Mouse (Mus musculus): ENCODE measurements around the gene Mobp. TPM values are rescaled to one million over a fixed set of nuclear protein-coding genes. Genes with fewer than 3 reads are reported as not detected.

The Mobp gene
- polyA plus RNA-seq, 1 experiment from 2014 or later = 0.08 TPM

DNA sequence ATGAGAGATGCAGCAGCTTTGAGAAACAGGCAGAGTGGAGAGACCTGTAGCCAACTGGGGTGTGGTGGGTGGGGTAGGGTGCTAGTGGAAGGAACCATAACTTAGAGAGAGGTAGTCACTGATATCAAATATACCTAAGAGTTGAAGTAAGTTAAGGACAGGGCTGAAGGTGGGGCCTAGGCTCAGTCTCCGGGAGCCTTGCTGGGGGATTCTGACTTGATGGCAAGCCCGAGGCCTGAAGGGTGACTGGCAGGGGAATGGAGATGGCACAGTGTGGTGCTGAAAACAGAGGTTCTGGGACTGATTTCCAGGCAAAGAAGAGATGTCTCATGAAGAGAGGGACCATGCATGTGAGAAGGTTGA, 34.7 kb upstream of the Mobp start:
- 92% methylated on average over 2 of the region's 2 CpGs for WGBS
- H3K9me3 ChIP-seq (ENCODE audit: control insufficient read depth, low read length) = no peaks in the 10 kb centered on the region
- DNase-seq (ENCODE audit: low spot score) = no peak
- H3K4me1 ChIP-seq (ENCODE audit: control insufficient read depth, insufficient read depth, low read length) = peaks cover 7% of the 10 kb centered on the region
- no peak overlapping the region for H3K4me2 ChIP-seq (ENCODE audit: low read depth, low read length)
- H3K27ac ChIP-seq (replicated peaks; ENCODE audit: low read depth, low read length) = no peak overlapping the region
- no peak overlapping the region for H3K9ac ChIP-seq (ENCODE audit: low read depth, low read length)
- no peak overlapping the region for H3K4me3 ChIP-seq (ENCODE audit: low read depth, low read length)
- peaks cover 26% of the 10 kb centered on the region for H3K36me3 ChIP-seq (ENCODE audit: control insufficient read depth, insufficient read depth, low read length)
- no peak for ATAC-seq (ENCODE audit: low read depth)
- H3K27me3 ChIP-seq (replicated peaks; ENCODE audit: control insufficient read depth, insufficient read depth, low read length) = no peaks in the 10 kb centered on the region

DNA sequence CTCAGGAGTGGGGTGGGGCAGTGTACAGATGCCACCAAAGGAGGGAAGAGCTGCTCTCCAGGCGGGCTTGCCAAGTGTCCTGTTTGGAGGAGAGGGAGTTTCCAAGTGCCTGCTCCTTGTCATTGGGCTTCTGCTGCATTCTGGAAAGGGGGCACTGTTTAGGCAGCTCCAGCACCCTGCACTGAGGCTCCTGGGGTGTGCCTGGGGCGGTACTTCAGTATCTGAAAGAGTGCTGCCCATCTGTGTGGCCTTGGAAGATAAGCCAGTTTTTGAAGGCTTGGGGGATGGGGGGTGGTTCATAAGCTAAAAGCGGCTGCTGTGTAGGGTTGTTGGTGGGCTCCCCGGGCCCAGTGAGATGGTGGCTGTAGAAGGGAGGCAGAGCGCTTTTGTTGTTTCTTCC, 33.9 kb upstream of the Mobp start:
- Histone ChIP-seq H3K4me1 (ENCODE audit: control insufficient read depth, insufficient read depth, low read length) (peaks cover 7% of the 10 kb centered on the region), H3K36me3 (ENCODE audit: control insufficient read depth, insufficient read depth, low read length) (peaks cover 31% of the 10 kb centered on the region), H3K27ac (replicated peaks; ENCODE audit: low read depth, low read length) (no peak overlapping the region), H3K9me3 (ENCODE audit: control insufficient read depth, low read length) (no peaks in the 10 kb centered on the region), H3K4me3 (ENCODE audit: low read depth, low read length) (no peak overlapping the region), H3K9ac (ENCODE audit: low read depth, low read length) (no peak overlapping the region), H3K27me3 (replicated peaks; ENCODE audit: control insufficient read depth, insufficient read depth, low read length) (no peaks in the 10 kb centered on the region), H3K4me2 (ENCODE audit: low read depth, low read length) (no peak overlapping the region)
- DNase-seq (ENCODE audit: low spot score) (no peak), ATAC-seq (ENCODE audit: low read depth) (no peak)
- WGBS = 83% methylated on average over 5 of the region's 5 CpGs

DNA sequence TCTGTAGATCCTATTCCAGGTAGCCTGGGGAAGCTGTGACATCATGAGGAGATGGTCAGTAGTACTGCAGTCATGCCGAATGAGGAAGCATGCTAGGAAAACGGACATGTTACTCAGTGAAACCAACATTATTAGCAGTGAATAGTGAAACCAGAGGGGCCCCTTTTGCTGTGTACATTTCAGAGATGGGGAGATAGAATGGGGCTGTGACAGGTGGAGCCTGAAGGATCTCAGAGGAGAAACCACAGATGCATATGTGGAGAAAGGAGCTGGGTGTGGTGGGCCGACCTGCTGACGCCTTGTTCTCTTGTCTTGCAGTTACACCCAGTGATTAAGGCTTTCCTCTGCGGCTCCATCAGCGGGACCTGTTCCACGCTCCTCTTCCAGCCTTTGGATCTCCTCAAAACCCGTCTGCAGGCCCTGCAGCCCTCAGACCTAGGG, 33.3 kb upstream of the Mobp start:
- Histone ChIP-seq H3K9ac (ENCODE audit: low read depth, low read length) (peak overlapping the region; percentile 6; the same call in 1 of the 2 replicates), H3K27me3 (replicated peaks; ENCODE audit: control insufficient read depth, insufficient read depth, low read length) (no peaks in the 10 kb centered on the region), H3K4me1 (ENCODE audit: control insufficient read depth, insufficient read depth, low read length) (peaks cover 3% of the 10 kb centered on the region), H3K9me3 (ENCODE audit: control insufficient read depth, low read length) (no peaks in the 10 kb centered on the region), H3K27ac (replicated peaks; ENCODE audit: low read depth, low read length) (no peak overlapping the region), H3K36me3 (ENCODE audit: control insufficient read depth, insufficient read depth, low read length) (peaks cover 37% of the 10 kb centered on the region), H3K4me3 (ENCODE audit: low read depth, low read length) (no peak overlapping the region), H3K4me2 (ENCODE audit: low read depth, low read length) (no peak overlapping the region)
- DNase-seq (ENCODE audit: low spot score) (no peak), ATAC-seq (ENCODE audit: low read depth) (no peak)
- 83% methylated on average over 8 of the region's 8 CpGs for whole genome bisulfite sequencing

DNA sequence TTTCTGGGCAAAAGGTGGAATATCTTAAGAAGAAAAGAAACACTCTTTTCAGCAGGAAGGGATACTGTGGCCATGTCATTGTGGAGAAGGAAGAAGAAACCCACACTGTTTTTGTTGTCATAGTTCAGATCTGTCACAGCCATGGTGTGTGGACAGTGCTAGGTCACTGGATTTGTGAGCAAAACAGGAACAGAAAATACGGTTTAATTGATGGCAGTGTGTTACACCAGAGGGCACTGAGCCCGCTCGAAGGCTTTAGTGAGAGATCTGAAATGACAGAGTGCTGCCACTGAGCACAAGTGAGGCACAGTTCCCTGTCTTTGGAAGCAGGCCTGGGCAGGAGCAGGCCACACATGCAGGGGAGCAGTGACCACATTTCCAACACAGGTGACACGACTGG, 31.3 kb upstream of the Mobp start:
- 92% methylated on average over 4 of the region's 4 CpGs for WGBS
- ATAC-seq (ENCODE audit: low read depth) (no peak), DNase-seq (ENCODE audit: low spot score) (no peak)
- Histone ChIP-seq H3K27me3 (replicated peaks; ENCODE audit: control insufficient read depth, insufficient read depth, low read length) (no peaks in the 10 kb centered on the region), H3K4me2 (ENCODE audit: low read depth, low read length) (no peak overlapping the region), H3K9ac (ENCODE audit: low read depth, low read length) (no peak overlapping the region), H3K4me3 (ENCODE audit: low read depth, low read length) (no peak overlapping the region), H3K9me3 (ENCODE audit: control insufficient read depth, low read length) (no peaks in the 10 kb centered on the region), H3K27ac (replicated peaks; ENCODE audit: low read depth, low read length) (no peak overlapping the region), H3K4me1 (ENCODE audit: control insufficient read depth, insufficient read depth, low read length) (no peaks in the 10 kb centered on the region), H3K36me3 (ENCODE audit: control insufficient read depth, insufficient read depth, low read length) (peaks cover 49% of the 10 kb centered on the region)

GRCm38 (mm10) chr9:120120503-120120902, 29.0 kb upstream of the Mobp start:
- no peak for ATAC-seq (ENCODE audit: low read depth)
- DNase-seq (ENCODE audit: low spot score) = no peak
- no peak overlapping the region for H3K9ac ChIP-seq (ENCODE audit: low read depth, low read length)
- whole genome bisulfite sequencing = 94% methylated on average over 7 of the region's 7 CpGs
- no peak overlapping the region for H3K4me3 ChIP-seq (ENCODE audit: low read depth, low read length)
- peaks cover 62% of the 10 kb centered on the region for H3K36me3 ChIP-seq (ENCODE audit: control insufficient read depth, insufficient read depth, low read length)
- H3K9me3 ChIP-seq (ENCODE audit: control insufficient read depth, low read length) = no peaks in the 10 kb centered on the region
- H3K4me2 ChIP-seq (ENCODE audit: low read depth, low read length) = no peak overlapping the region
- H3K27ac ChIP-seq (replicated peaks; ENCODE audit: low read depth, low read length) = no peak overlapping the region
- no peaks in the 10 kb centered on the region for H3K4me1 ChIP-seq (ENCODE audit: control insufficient read depth, insufficient read depth, low read length)
- H3K27me3 ChIP-seq (replicated peaks; ENCODE audit: control insufficient read depth, insufficient read depth, low read length) = no peaks in the 10 kb centered on the region

DNA sequence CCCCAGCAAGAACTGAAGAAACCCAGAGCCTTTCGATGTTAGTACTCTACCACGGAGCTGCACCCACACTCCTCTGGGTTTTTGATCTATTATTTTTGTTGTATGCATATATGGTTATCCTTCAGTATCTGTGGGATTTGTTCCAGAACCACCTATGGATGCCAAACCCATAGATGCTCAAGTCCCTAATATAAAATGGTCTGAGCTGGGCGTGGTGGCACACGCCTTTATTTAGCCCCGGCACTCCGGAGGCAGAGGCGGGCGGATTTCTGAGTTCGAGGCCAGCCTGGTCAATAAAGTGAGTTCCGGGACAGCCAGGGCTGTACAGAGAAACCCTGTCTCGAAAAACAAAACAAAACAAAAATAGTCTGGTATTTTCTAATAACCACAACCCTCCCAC, 22.6 kb upstream of the Mobp start:
- Histone ChIP-seq H3K9ac (ENCODE audit: low read depth, low read length) (peak overlapping the region; percentile 68), H3K36me3 (ENCODE audit: control insufficient read depth, insufficient read depth, low read length) (peaks cover 55% of the 10 kb centered on the region), H3K4me3 (ENCODE audit: low read depth, low read length) (peak overlapping the region; percentile 90), H3K27me3 (replicated peaks; ENCODE audit: control insufficient read depth, insufficient read depth, low read length) (no peaks in the 10 kb centered on the region), H3K9me3 (ENCODE audit: control insufficient read depth, low read length) (no peaks in the 10 kb centered on the region), H3K27ac (replicated peaks; ENCODE audit: low read depth, low read length) (peak overlapping the region; percentile 86), H3K4me2 (ENCODE audit: low read depth, low read length) (peak overlapping the region; percentile 70), H3K4me1 (ENCODE audit: control insufficient read depth, insufficient read depth, low read length) (peaks cover 10% of the 10 kb centered on the region)
- 71% methylated on average over 11 of the region's 11 CpGs for WGBS
- ATAC-seq (ENCODE audit: low read depth) (no peak), DNase-seq (ENCODE audit: low spot score) (no peak)

GRCm38 (mm10) chr9:120127538-120128251, 21.8 kb upstream of the Mobp start, which contains the start of gene Rpsa:
Gene Rpsa, plus strand, starts transcription at chr9:120127689.
- Histone ChIP-seq H3K9me3 (ENCODE audit: control insufficient read depth, low read length) (no peaks in the 10 kb centered on the region), H3K27me3 (replicated peaks; ENCODE audit: control insufficient read depth, insufficient read depth, low read length) (no peaks in the 10 kb centered on the region), H3K4me3 (ENCODE audit: low read depth, low read length) (peak within 1 kb of the TSS; percentile 90), H3K9ac (ENCODE audit: low read depth, low read length) (peak within 1 kb of the TSS; percentile 99), H3K36me3 (ENCODE audit: control insufficient read depth, insufficient read depth, low read length) (peaks cover 57% of the 10 kb centered on the region), H3K4me2 (ENCODE audit: low read depth, low read length) (peak within 1 kb of the TSS; percentile 81), H3K4me1 (ENCODE audit: control insufficient read depth, insufficient read depth, low read length) (peaks cover 10% of the 10 kb centered on the region), H3K27ac (replicated peaks; ENCODE audit: low read depth, low read length) (peak within 1 kb of the TSS; percentile 86)
- WGBS = under 1% methylated on average over 68 of the region's 72 CpGs
- DNase-seq (ENCODE audit: low spot score) (peak; percentile 99), ATAC-seq (ENCODE audit: low read depth) (peak; percentile 98)

DNA sequence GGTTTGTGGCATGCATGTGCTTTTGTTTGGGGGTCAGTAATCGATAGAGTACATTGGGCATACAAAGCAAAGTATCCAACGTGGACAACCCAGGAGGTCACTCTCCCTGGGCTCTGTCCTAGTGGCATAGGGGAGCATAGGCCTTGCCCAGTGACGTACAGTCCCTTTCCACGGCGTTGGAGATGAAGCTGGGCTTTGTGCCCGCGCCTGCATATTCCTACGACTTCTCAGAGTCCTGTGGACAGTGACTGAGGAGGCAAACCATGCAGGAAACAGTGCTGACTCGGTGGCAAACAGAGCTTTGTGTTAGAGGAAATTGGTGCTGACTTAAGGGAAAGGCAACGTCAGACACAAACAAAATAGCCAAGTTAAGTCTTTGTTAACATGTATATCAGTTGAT, 20.2 kb upstream of the Mobp start:
- Histone ChIP-seq H3K9me3 (ENCODE audit: control insufficient read depth, low read length) (no peaks in the 10 kb centered on the region), H3K4me3 (ENCODE audit: low read depth, low read length) (peak overlapping the region; percentile 90), H3K4me2 (ENCODE audit: low read depth, low read length) (peak overlapping the region; percentile 81), H3K27me3 (replicated peaks; ENCODE audit: control insufficient read depth, insufficient read depth, low read length) (no peaks in the 10 kb centered on the region), H3K27ac (replicated peaks; ENCODE audit: low read depth, low read length) (peak overlapping the region; percentile 86; the same call in 1 of the 2 replicates), H3K9ac (ENCODE audit: low read depth, low read length) (peak overlapping the region; percentile 99), H3K36me3 (ENCODE audit: control insufficient read depth, insufficient read depth, low read length) (peaks cover 49% of the 10 kb centered on the region), H3K4me1 (ENCODE audit: control insufficient read depth, insufficient read depth, low read length) (peaks cover 10% of the 10 kb centered on the region)
- ATAC-seq (ENCODE audit: low read depth) (no peak), DNase-seq (ENCODE audit: low spot score) (no peak)
- WGBS = 65% methylated on average over 10 of the region's 10 CpGs

GRCm38 (mm10) chr9:120131784-120132288, 17.7 kb upstream of the Mobp start:
- WGBS = 85% methylated on average over 3 of the region's 3 CpGs
- H3K4me1 ChIP-seq (ENCODE audit: control insufficient read depth, insufficient read depth, low read length) = peaks cover 8% of the 10 kb centered on the region
- H3K9me3 ChIP-seq (ENCODE audit: control insufficient read depth, low read length) = no peaks in the 10 kb centered on the region
- no peak overlapping the region for H3K4me3 ChIP-seq (ENCODE audit: low read depth, low read length)
- peaks cover 46% of the 10 kb centered on the region for H3K36me3 ChIP-seq (ENCODE audit: control insufficient read depth, insufficient read depth, low read length)
- no peak overlapping the region for H3K4me2 ChIP-seq (ENCODE audit: low read depth, low read length)
- DNase-seq (ENCODE audit: low spot score) = no peak
- no peak overlapping the region for H3K9ac ChIP-seq (ENCODE audit: low read depth, low read length)
- no peaks in the 10 kb centered on the region for H3K27me3 ChIP-seq (replicated peaks; ENCODE audit: control insufficient read depth, insufficient read depth, low read length)
- H3K27ac ChIP-seq (replicated peaks; ENCODE audit: low read depth, low read length) = no peak overlapping the region
- ATAC-seq (ENCODE audit: low read depth) = no peak

All from embryonic facial prominence, embryonic 14.5 days (tissue).